Mouse (Mus musculus) spleen, adult 2 months (tissue): ENCODE measurements around the gene Pnrc2. TPM values are rescaled to one million over a fixed set of nuclear protein-coding genes. Genes with fewer than 3 reads are reported as not detected.

Source experiments
- DNase-seq, 2 experiments: peaks; one replicate each; pipeline versions ENCODE4 v3.0.0 to v3.0.0-alpha.2; 2012 to 2021; ENCODE audit warnings: low spot score in 2 of 2, low read depth in 1 of 2
- H3K27ac ChIP-seq: fragments of 200-500 bp; 2 replicates; pipeline ENCODE4 v1.5.1; 2012; ENCODE audit warnings: low read length, inconsistent platforms; ENCODE audit not compliant: insufficient read depth
- H3K27me3 ChIP-seq: fragments of 200-500 bp; 2 replicates; pipeline ENCODE4 v1.6.1; 2012; ENCODE audit warnings: mild to moderate bottlenecking, moderate library complexity, low read length, inconsistent platforms; ENCODE audit not compliant: control insufficient read depth, insufficient read depth
- H3K36me3 ChIP-seq: fragments of 200-500 bp; 2 replicates; pipeline ENCODE4 v1.6.1; 2012; ENCODE audit warnings: mild to moderate bottlenecking, low read length, inconsistent platforms; ENCODE audit not compliant: control insufficient read depth, insufficient read depth
- H3K4me1 ChIP-seq: fragments of 200-500 bp; 2 replicates; pipeline ENCODE4 v1.6.1; 2011; ENCODE audit warnings: inconsistent platforms; ENCODE audit not compliant: control insufficient read depth, insufficient read depth, insufficient read length
- H3K4me3 ChIP-seq: fragments of 200-500 bp; 2 replicates; pipeline ENCODE4 v1.5.1; 2011; ENCODE audit warnings: mild to moderate bottlenecking, inconsistent platforms; ENCODE audit not compliant: insufficient read depth, insufficient read length; ENCODE audit errors: extremely low read depth
- CTCF ChIP-seq: fragments of 200-500 bp; IDR thresholded peaks from 2 replicates; pipeline ENCODE4 v1.5.1; 2011; ENCODE audit warnings: mild to moderate bottlenecking, inconsistent platforms; ENCODE audit not compliant: insufficient read depth, insufficient read length, insufficient replicate concordance; ENCODE audit errors: extremely low read depth
- POLR2A ChIP-seq: fragments of 200-500 bp; IDR thresholded peaks from 2 replicates; pipeline ENCODE4 v1.6.1; 2011; ENCODE audit warnings: low read depth, low read length, inconsistent platforms
- WGBS: fragments of 180-500 bp; shearing (Covaris S2); methylation state at CpG from one replicate; pipeline ENCODE4 v1.1.7; 2018; 5-methylcytosine and 5-hydroxymethylcytosine counted together
- polyA plus RNA-seq: library from polyadenylated mRNA; depleted of rRNA; stranded (reverse); fragments of >200 nt; gene quantifications from 2 replicates; pipeline ENCODE4 v1.2.3, GENCODE M21; 2012

The Pnrc2 gene
- polyA plus RNA-seq, 1 experiment = 12.2 TPM

GRCm38 (mm10) chr4:135884531-135884930 is 10.9 kb upstream of the Pnrc2 start:
- H3K4me3 ChIP-seq = no peak overlapping the region
- no peaks in the 10 kb centered on the region for H3K27me3 ChIP-seq
- no peaks in the 10 kb centered on the region for H3K36me3 ChIP-seq
- no peak overlapping the region for H3K27ac ChIP-seq
- 85% methylated on average over 6 of the region's 6 CpGs for WGBS
- TF ChIP-seq POLR2A (no peak), CTCF (no peak)
- no peak for DNase-seq
- peaks cover 9% of the 10 kb centered on the region; the same call in 1 of the 2 replicates for H3K4me1 ChIP-seq

- TF ChIP-seq CTCF (no peak), POLR2A (no peak)
- WGBS = 43% methylated on average over 7 of the region's 7 CpGs
- Histone ChIP-seq H3K4me3 (no peak overlapping the region), H3K36me3 (no peaks in the 10 kb centered on the region), H3K27me3 (no peaks in the 10 kb centered on the region), H3K27ac (no peak overlapping the region; the same call in 1 of the 2 replicates), H3K4me1 (peaks cover 9% of the 10 kb centered on the region; the same call in 1 of the 2 replicates)
- DNase-seq = no peak
These were observed 10.3 kb upstream of the Pnrc2 start for GRCm38 (mm10) chr4:135883881-135884516.

- Histone ChIP-seq H3K4me3 (no peak overlapping the region), H3K27me3 (no peaks in the 10 kb centered on the region), H3K36me3 (no peaks in the 10 kb centered on the region), H3K27ac (0 out of 2 replicates have a peak overlapping the region, but pooled peaks have one; percentile 9), H3K4me1 (peaks cover 9% of the 10 kb centered on the region; the same call in 1 of the 2 replicates)
- no peak for DNase-seq
- TF ChIP-seq CTCF = no peak
- 63% methylated on average over 10 of the region's 10 CpGs for WGBS
These were observed 9.8 kb upstream of the Pnrc2 start for GRCm38 (mm10) chr4:135883401-135883851.

DNA sequence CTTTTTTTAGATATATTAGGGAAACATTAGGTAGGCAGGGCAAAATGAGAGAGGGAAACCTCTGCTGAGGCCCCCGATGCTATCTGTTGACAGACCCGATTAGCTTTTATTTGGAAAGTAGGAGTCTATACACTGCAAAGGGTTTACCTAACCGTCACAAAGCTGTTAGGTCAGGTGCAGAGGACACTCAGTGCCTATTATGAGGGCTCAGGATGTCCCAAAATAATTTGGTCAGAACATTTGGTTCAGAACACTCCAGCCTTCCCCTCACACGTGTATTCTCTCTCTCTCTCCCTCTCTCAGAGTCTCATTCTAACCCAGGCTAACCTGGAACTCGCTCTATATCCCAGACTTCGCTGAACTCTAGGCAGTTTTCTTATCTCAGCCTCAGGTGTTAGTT is 8.4 kb upstream of the Pnrc2 start:
- no peaks in the 10 kb centered on the region for H3K27me3 ChIP-seq
- H3K4me3 ChIP-seq = no peak overlapping the region
- H3K36me3 ChIP-seq = no peaks in the 10 kb centered on the region
- TF ChIP-seq CTCF (no peak), POLR2A (no peak)
- WGBS = 85% methylated on average over 6 of the region's 6 CpGs
- peaks cover 13% of the 10 kb centered on the region; the same call in 1 of the 2 replicates for H3K4me1 ChIP-seq
- no peak for DNase-seq
- H3K27ac ChIP-seq = no peak overlapping the region

DNA sequence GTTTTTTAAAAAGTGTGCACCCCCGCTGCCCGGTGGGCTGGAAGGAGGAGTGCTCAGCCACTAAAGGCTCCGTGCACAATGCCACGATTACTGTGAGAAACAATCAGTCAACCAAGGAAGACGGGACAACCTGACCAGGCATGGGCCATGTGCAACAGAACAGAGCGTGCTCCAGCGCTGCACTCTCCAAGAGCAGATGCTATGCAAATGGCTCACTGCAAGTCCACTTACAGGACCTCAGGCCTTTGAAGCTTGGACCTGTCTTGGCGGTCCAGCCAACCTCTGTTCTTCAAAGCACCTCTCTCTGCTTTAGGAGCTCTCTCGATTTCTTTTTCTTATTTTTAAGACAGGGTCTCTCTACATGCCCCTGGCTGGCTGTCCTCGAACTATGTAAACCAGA is 6.9 kb upstream of the Pnrc2 start:
- Histone ChIP-seq H3K27me3 (no peaks in the 10 kb centered on the region), H3K4me1 (peaks cover 18% of the 10 kb centered on the region; the same call in 1 of the 2 replicates), H3K4me3 (no peak overlapping the region), H3K27ac (no peak overlapping the region), H3K36me3 (no peaks in the 10 kb centered on the region)
- TF ChIP-seq CTCF (no peak), POLR2A (no peak)
- WGBS = 95% methylated on average over 10 of the region's 10 CpGs
- no peak for DNase-seq

DNA sequence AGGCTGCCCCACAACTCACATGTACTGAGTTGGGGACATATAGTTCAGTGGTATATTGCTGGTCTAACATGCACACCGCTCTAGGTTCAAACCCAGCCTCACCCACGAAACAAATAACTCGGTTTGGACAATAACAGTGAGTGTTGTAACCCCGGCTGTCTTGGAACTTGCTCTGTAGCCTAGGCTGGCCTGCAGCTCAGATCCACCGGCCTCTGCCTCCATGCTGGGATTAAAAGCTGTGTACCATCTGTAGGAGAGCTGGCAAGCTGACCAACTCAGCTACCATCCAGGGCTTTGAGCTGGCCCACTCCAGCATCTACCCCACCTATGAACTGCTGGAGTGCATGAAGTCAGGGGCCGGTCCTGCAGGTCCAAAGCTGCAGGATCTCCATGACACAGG is 6.4 kb upstream of the Pnrc2 start:
- Histone ChIP-seq H3K4me1 (peaks cover 24% of the 10 kb centered on the region; the same call in 1 of the 2 replicates), H3K27me3 (no peaks in the 10 kb centered on the region), H3K4me3 (no peak overlapping the region), H3K36me3 (no peaks in the 10 kb centered on the region), H3K27ac (no peak overlapping the region)
- no peak for DNase-seq
- TF ChIP-seq POLR2A (no peak), CTCF (no peak)
- WGBS = 95% methylated on average over 6 of the region's 6 CpGs

DNA sequence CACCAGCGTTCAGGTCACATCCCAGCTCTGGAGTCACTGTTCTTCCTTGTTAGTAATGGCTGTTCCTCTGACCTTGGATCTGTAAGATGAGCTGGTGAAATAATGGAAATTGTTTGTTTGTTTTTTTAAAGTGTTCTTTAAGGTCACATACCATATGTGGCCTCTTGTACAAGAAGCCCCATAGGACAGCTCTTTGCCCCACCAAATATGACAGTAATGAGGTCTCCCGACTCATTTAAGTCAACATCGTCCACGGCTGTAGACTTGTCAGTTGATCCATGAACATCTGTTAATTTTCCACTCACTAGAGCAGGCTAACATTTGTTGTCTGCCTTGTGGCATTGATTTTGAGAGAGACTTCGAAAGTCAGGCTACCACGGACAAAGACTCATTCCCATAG is 5.4 kb upstream of the Pnrc2 start:
- H3K27me3 ChIP-seq = no peaks in the 10 kb centered on the region
- no peak for TF ChIP-seq CTCF
- no peak for TF ChIP-seq POLR2A
- no peaks in the 10 kb centered on the region for H3K36me3 ChIP-seq
- peaks cover 29% of the 10 kb centered on the region; the same call in 1 of the 2 replicates for H3K4me1 ChIP-seq
- WGBS = 88% methylated on average over 6 of the region's 6 CpGs
- no peak for DNase-seq
- no peak overlapping the region for H3K27ac ChIP-seq
- H3K4me3 ChIP-seq = no peak overlapping the region
